Mouse (Mus musculus): ENCODE results near the gene Pla2g12b.

GRCm38 (mm10) chr10:59402899-59403792 lies at the start of gene Pla2g12b:
- no peak for TF ChIP-seq POLR2A (IDR thresholded peaks at IDR 0.05; ENCODE audit: extremely low read depth, insufficient read depth, low read length)
- no peak for TF ChIP-seq CTCF (IDR thresholded peaks at IDR 0.05; ENCODE audit: extremely low read depth, insufficient read depth, low read length)
